Mouse (Mus musculus): ENCODE data around the gene Tead1.
"Not testable (repeated sequence)": the region's sequence is repeated elsewhere in the genome, so short reads cannot be mapped to it uniquely, and the experiment has no call there.

Gene Tead1

DNA sequence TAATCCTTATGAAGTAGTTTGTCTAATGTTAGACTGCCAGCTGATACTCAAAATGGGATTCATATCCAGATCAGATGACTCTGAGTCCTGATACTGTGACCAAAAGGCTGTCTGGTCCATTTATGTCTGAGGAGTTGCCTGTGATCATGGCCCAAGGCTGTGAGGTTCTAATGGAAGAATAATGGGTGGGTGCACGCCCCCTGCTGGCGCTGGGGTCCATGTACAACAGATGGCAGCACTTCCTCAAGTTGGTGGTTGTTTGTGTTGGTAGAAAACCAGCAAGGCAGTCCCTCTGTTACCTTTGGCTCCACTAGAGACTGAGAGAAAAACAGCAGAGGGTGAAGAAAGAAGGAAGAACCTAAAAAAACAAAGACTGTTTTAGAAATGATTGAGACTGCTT lies 186.6 kb downstream of the Tead1 start:
- DNase-seq: no peak

DNA sequence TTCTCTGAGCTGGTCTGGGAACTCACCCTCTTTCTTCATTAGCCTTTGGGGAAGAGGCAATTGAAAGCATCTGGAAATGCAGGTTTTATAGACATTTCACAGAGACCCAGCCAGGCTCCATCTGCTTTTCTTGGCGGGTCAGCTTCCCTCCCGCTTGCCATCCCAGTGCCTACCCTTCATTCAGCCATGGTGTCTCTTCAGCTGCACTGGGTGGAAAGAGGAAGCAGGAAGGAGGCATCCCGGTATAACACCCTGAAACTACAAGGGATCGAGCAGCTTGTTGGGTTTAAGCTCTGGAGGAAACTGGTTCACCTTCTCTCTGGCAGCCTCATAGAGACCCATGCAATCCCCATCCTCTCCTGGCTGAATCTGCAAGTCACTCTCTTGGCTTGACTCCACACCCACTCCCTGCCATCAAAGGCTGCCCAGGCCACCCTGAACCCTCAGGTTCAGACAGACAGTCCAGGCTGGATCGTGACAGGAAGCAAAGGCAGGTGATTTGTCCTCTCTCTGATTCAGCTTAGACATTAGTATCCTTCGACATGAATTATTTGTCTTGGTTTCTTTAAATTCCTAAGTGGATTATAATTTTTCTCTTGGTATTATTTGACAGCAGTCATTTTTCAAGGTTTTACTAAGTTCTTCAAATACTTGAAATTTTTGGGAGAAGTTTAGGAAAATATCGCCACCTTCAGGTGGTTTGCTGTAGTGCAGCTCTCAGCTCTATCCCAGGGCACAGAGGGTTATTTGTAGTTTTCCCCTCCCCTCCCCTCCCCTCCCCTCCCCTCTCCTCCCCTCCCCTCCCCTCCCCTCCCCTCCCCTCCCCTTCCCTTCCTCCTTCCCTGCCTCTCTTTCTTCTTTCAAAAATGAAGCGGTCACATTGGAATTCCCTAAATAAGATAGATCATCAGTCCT lies 189.7 kb downstream of the Tead1 start:
- DNase-seq: no peak

GRCm38 (mm10) chr7:112871752-112872151 lies 192.6 kb downstream of the Tead1 start:
- DNase-seq: no peak

GRCm38 (mm10) chr7:112872435-112873196 lies 193.5 kb downstream of the Tead1 start:
- no peak for DNase-seq

DNA sequence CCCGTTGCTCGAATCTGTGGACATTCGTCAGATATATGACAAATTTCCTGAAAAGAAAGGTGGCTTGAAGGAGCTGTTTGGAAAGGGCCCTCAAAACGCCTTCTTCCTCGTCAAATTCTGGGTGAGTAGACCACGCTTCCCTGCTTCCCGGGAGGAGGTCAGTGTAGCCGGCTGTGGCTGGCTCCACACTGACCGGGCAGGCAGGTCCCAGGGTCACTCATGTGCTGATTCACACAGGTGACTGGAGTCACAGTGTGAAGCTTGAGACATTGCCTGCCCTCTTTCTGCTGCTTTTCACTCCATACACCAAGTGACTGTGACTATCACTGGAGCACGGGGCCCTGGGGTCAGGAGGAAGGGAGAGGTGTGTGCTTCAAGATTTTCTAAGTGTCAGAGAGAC lies 197.0 kb downstream of the Tead1 start:
- DNase-seq: no peak

- no peak for DNase-seq
Measured at GRCm38 (mm10) chr7:112883791-112884274, 204.7 kb downstream of the Tead1 start.

DNA sequence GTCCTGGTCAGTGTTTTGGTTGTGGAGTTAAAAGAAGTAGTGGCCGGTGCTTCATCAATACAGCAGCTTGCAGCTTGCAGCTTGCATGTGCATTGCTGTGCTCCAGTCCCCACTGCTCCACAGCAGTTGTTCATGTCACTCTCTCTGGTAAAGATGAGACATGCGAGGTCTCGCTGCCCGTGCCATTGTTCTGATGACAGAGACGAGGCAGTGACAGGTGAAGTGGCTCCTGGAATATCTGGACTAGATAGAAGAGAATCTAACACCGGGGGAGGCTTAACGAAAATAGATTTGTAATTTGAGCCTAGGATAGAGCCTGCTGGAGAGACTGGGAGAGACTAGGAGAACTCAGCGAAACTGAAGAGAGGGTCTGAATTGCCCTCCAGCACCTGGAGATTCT lies 206.4 kb downstream of the Tead1 start:
- no peak for DNase-seq

DNA sequence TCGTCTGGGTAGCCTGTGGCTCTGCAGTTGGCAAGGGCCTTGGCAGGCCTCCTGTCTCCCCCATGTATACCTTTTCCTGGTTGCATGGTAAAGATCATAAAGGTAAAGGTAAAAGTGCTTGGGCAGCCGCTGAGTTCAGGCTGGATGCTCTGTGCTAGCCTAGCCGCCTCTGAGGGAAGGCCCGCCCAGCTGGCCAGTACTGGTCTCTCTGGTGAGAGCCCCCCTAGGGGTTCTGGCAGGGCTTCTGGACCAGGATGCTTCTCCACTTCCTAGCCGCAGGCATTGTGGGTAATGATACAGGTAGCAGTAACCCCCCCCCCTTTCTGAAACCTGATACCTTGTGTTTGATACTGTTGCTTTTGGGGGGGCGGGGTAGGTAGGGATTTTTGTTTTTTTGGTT lies 212.8 kb downstream of the Tead1 start:
- no peak for DNase-seq

DNA sequence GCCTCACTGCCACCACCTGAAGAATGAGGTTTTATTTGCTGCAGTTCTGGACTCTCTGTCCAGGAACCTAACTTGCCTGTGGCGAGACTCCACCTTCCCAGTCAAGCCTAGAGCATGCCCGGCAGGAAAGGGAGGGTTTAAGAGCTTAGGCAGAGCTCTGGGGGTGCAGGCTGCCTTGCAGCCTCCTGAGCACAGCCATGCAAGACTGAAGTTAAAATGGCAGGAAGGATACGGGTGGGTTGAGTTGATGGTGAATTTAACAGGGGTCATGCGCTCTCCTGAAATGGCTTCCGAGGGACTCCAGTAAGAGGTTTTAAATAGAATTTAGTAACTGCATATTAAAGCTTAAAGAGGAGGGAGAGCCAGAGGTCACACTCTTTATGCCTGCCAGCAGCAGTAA lies 213.5 kb downstream of the Tead1 start:
- no peak for DNase-seq

GRCm38 (mm10) chr7:112896363-112896762 lies 217.2 kb downstream of the Tead1 start:
- no peak for DNase-seq

GRCm38 (mm10) chr7:112901710-112902109 lies 222.6 kb downstream of the Tead1 start:
- no peak for DNase-seq

DNA sequence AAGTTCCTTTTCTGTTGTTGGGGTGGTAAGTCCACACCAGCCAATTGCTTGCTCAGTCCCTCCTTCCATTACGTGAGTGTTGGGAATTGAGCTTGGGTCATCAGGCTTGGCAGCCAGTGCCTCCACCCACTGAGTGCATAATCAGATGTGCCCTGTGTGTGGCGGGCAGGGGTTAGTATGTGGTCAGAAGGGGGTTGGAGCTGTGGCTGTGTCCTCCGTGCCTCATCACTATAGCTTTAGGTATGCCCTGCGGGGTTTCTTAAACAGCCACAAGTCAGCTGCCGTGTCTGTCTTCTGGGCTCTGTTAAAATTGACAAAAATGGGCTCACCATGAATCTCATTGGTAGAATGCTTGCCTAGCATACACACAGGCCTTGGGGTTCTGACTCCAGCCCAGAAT lies 227.7 kb downstream of the Tead1 start:
- DNase-seq: no peak

GRCm38 (mm10) chr7:112907468-112907867 lies 228.3 kb downstream of the Tead1 start:
- DNase-seq: no peak

DNA sequence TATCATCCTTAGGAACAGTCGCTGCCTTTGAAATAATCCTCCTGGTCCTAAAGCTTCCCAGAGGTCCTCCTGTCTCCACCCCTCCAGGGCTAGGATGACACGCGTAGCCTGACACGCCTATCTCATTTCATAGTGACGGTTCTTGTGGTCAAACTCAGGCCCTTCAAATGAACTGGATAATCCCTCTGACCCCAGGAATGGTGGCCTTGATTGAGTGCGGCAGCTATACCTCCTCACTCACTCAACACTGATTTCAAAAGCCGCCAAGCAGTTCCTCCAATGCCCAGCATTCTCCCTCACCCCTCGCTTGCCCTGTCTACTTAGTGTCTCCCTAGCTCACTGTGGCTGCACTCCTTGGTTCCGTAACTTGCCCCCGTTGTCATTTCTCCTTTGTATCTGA lies 230.0 kb downstream of the Tead1 start:
- DNase-seq: no peak

GRCm38 (mm10) chr7:112912969-112913368 lies 233.9 kb downstream of the Tead1 start:
- DNase-seq: no peak

- no peak for DNase-seq
Measured at GRCm38 (mm10) chr7:112915571-112915970, 236.5 kb downstream of the Tead1 start.

DNA sequence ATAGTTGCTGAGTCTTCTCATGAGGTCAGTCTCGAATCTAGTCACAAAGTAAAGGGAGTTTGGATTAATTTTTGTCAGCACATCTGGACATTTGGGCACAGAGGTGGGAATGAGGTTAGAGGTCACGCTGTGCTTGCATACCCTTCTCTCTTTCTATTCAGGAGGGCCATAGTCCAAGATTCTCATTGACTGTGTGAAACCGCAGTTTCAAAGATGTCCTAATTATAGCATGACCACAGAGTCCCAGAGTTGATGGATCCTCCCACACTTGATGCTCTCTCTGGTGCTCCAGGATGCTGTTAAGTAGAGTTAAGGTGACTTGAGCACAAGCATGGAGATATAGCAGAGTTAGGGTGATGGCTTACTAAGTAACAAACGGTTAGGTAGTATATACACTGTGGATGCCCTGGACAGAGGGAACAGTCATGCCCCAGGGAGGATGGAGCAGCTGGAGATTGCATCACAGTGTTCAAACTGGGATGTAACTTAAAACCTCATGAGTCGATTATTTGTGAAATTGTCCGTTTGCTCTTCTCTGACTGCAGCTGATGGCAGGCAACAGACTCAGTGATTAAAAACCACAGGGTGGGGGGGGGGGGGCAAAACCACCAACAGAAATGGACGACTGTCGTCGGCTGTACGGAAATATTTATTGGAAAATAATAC lies 238.6 kb downstream of the Tead1 start:
- no peak for DNase-seq

DNA sequence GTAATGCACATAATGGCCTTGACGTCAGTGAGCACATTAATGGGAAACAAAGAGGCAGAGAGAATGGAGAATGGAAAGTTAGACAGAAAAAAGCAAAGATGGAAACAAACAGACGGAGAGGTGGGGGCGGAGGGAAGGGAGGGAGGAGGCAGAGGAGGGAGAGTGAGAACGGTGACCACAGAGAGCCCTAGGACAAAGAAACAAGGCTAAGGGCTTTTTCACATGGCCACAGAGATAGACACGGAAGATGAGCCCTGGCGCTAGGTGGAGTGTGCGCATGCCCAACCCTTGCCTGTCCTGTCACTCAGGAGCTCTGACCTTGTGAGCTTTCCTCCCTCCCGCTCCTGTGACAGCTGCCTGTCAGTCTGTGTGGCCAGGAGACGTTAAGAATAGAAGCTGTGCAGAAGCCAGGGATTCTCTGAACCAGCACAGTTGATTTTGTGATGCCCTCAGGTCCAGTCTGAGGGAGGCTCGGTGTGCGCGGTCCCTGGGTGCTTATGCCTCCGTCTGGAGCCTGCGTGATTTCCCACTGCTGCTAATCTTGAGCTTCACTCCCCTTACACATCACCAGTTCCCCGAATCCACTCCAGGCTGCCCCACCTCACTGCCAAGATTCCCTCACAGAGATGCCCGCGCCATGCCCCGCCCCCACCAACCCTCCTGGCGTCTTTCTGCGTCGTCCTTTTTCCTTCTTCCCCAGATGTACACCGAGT lies 239.3 kb downstream of the Tead1 start:
- no peak for DNase-seq

DNA sequence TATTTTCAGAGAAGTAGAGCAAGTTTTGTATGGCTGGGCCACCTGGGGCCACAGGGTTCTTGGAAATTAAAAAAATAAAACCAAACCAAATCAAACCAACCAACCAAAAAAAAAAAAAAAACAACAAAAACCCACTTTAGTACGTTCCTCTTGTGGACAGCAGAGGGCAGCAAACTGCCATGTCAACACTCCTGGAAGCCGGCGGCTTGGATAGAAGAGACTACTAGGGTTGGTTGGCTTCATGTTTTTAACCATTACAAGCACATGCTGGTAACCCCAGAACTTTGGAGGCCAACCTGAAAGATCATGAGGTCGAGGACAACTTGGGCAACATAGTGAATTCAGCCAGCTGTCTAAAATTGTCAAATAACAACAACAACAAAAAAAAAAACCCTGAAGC lies 240.7 kb downstream of the Tead1 start:
- DNase-seq: no peak

GRCm38 (mm10) chr7:112922801-112923200 lies 243.7 kb downstream of the Tead1 start:
- no peak for DNase-seq

DNA sequence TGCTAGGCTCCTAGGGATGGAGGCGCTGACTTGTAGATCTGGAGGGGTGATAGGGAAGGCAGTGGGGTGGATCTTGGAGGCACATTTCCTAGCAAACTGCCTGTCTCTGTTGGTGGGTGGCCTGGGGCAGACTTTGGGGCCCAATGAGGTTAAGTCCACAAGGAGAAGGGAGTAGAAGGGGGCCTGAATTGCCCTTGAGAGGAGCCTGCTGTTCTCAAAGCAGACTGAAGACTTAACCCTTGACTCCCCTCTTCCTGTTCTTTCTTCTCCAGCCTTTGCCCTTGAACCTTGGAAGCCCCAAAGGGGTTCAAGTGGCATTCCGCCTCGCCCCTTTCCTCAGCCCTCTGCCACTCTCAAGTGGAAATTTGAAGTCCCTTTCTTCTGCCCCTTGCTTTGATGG lies 244.6 kb downstream of the Tead1 start:
- no peak for DNase-seq

DNA sequence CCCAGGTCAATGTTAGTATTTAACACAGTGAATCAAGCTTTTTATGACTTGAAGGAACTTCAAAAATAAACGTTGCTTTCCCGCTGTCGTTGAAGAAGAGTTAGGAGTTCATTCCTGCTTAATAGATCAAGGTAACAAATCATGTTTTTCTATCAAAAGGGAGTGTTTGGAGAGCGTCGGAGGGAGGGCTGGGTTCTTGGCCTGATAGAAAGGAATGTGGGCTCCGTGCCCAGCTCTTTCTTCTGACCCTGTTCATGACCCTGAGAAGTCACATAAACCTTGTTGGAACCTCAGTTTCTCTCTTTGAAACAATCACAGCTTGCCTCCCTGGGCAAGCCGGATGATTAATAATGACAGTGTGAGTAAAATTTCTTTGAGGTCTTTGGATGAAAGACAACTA lies 251.6 kb downstream of the Tead1 start:
- DNase-seq: no peak

- DNase-seq: not testable (repeated sequence)
Measured at GRCm38 (mm10) chr7:112935876-112936275, 256.8 kb downstream of the Tead1 start.
